Mouse (Mus musculus): Measurements from ENCODE around the gene Npy1r. TPM values are rescaled to one million over a fixed set of nuclear protein-coding genes. Genes with fewer than 3 reads are reported as not detected.

The Npy1r gene
- 1 to 10 TPM in 1 of 2 experiments, under 1 TPM in 1; 0.18 to 1.7 TPM for polyA plus RNA-seq (2017; shearing (Covaris generic))

GRCm38 (mm10) chr8:66696970-66697843 is at the start of gene Npy1r:
TSS of gene Npy1r (plus strand) at chr8:66697192.

GRCm38 (mm10) chr8:66687511-66688329 is 9.3 kb upstream of the Npy1r start, which contains the start of gene Npy5r:
TSS of gene Npy5r (minus strand) at chr8:66688128.

Other genes with a start within 250 kb of the Npy1r start
- gene Tma16, start 210.7 kb upstream of the Npy1r start, polyA plus RNA-seq (2017; shearing (Covaris generic)): 10 to 100 TPM; 10.5 to 12.9 TPM
- gene Tktl2, start 185.4 kb upstream of the Npy1r start, polyA plus RNA-seq (2017; shearing (Covaris generic)): under 1 TPM; 0.05 to 0.73 TPM
- gene Npy5r, start 9.1 kb upstream of the Npy1r start, polyA plus RNA-seq (2017; shearing (Covaris generic)): under 1 TPM in 1 of 2 experiments, not detected in 1; 0.56 TPM
- gene Naf1, start 163.0 kb downstream of the Npy1r start, polyA plus RNA-seq (2017; shearing (Covaris generic)): 1 to 10 TPM; 2.2 to 2.9 TPM

Measured in inflammation-experienced regulatory T-cells (primary cell).